Mouse (Mus musculus) midbrain, embryonic 12.5 days (tissue): ENCODE measurements around the gene Zzef1. TPM values are rescaled to one million over a fixed set of nuclear protein-coding genes. Genes with fewer than 3 reads are reported as not detected.

Experiments used
- ATAC-seq: fragments of 200-750 bp; cut with Nextera tagmentation; 2 replicates; pipeline ENCODE4 v1.8.0; 2017; ENCODE audit warnings: low read depth, moderate TSS enrichment, moderate library complexity; ENCODE audit not compliant: low FRiP score
- H3K27ac ChIP-seq: fragments of 300-500 bp; sonication (generic); replicated peaks from 2 replicates; pipeline ENCODE4 v1.5.1; 2016; ENCODE audit warnings: mild to moderate bottlenecking
- H3K27me3 ChIP-seq: fragments of 300-500 bp; sonication (generic); 2 replicates; pipeline ENCODE4 v1.6.1; 2016; ENCODE audit warnings: mild to moderate bottlenecking
- H3K36me3 ChIP-seq: fragments of 300-500 bp; sonication (generic); 2 replicates; pipeline ENCODE4 v1.6.1; 2016
- H3K4me1 ChIP-seq: fragments of 300-500 bp; sonication (generic); 2 replicates; pipeline ENCODE4 v1.6.1; 2016
- H3K4me2 ChIP-seq: fragments of 300-500 bp; sonication (generic); replicated peaks from 2 replicates; pipeline ENCODE4 v1.6.1; 2016; ENCODE audit warnings: mild to moderate bottlenecking, moderate library complexity
- H3K4me3 ChIP-seq: fragments of 300-500 bp; sonication (generic); 2 replicates; pipeline ENCODE4 v1.5.1; 2016; ENCODE audit warnings: mild to moderate bottlenecking
- H3K9ac ChIP-seq: fragments of 300-500 bp; sonication (generic); replicated peaks from 2 replicates; pipeline ENCODE4 v1.6.1; 2016; ENCODE audit warnings: mild to moderate bottlenecking, moderate library complexity
- H3K9me3 ChIP-seq: fragments of 300-500 bp; sonication (generic); 2 replicates; pipeline ENCODE4 v1.6.1; 2016; ENCODE audit warnings: mild to moderate bottlenecking
- WGBS: fragments of 180-500 bp; shearing (Covaris S2); methylation state at CpG from one replicate; pipeline ENCODE4 v1.1.7; 2016; 5-methylcytosine and 5-hydroxymethylcytosine counted together
- polyA plus RNA-seq: library from polyadenylated mRNA; unstranded; fragments of >200 nt; fragmentation: Nextera tagmentation; extraction: Ambion mirVana; gene quantifications from 2 replicates; pipeline ENCODE4 v1.2.1, GENCODE M21; 2016

Zzef1 gene
- polyA plus RNA-seq, 1 experiment from 2014 or later, result 11.9 TPM

DNA sequence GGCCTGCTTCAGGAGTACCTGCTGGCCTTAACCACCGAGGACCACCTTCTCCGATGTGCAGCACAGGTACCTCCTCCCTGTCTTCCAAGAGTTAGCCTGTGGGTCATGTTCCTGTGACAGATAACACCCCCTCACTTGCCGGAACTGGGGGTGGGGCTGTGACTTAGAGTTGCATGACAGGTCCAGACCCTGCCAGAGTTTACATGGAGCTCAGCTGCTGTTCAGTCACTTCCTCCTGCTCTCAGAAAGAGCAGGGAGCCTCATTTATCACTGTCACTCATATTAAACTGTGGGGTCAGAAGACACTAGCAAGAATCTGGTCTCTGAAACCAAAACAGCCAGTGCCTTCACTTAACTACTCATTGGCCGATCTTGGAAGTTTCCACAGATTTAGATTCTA lies 127.1 kb downstream of the Zzef1 start:
- no peak for ATAC-seq
- 91% methylated on average over 4 of the region's 4 CpGs for WGBS
- Histone ChIP-seq H3K36me3 (peaks cover 70% of the 10 kb centered on the region), H3K9me3 (no peaks in the 10 kb centered on the region), H3K27ac (no peak overlapping the region), H3K4me3 (no peak overlapping the region), H3K9ac (no peak overlapping the region), H3K4me1 (no peaks in the 10 kb centered on the region), H3K4me2 (no peak overlapping the region), H3K27me3 (no peaks in the 10 kb centered on the region)

DNA sequence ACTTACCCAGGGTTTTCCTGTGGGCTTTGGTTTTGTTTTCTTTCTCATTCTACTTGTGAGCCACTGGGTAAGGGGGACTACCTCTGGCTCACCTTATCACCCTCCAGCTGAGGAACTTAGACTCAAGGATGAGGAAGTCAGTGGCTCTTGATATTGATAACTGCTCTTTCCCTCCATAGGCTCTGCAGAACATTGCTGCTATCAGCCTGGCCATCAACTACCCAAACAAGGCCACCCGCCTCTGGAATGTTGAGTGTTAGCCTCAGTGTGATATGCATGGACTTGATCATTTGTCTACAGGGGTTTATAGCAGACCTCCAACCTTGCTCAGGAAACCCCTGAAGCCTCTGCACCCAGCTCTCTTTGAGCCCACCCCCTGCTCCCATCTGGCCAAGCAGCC lies 128.4 kb downstream of the Zzef1 start:
- WGBS, result 88% methylated on average over 1 of the region's 1 CpGs
- Histone ChIP-seq H3K9ac (no peak overlapping the region), H3K27ac (no peak overlapping the region), H3K4me2 (no peak overlapping the region), H3K9me3 (no peaks in the 10 kb centered on the region), H3K36me3 (peaks cover 60% of the 10 kb centered on the region), H3K27me3 (no peaks in the 10 kb centered on the region), H3K4me3 (no peak overlapping the region), H3K4me1 (no peaks in the 10 kb centered on the region)
- no peak for ATAC-seq

DNA sequence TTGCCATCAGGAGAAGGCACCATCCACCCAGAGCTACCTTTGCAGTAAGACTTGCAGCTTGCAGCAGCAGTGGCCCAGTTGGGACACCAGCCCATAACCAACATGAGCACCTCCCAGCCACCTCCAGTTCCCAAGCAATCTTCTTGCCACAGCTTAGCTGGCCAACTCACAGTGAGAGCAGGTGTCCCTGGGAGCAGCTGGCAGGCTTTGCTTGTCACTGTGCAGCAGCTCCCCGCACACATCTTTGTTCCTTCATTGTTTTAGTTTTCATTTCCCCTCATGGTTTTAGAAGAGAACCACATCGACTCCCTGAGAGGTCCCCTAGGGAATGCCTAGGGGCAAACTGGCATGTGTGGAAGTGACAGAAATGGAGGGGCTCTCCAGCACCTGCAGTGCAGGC lies 129.0 kb downstream of the Zzef1 start:
- Histone ChIP-seq H3K9me3 (no peaks in the 10 kb centered on the region), H3K27me3 (no peaks in the 10 kb centered on the region), H3K9ac (no peak overlapping the region), H3K4me1 (no peaks in the 10 kb centered on the region), H3K36me3 (peaks cover 55% of the 10 kb centered on the region), H3K4me2 (no peak overlapping the region), H3K4me3 (no peak overlapping the region), H3K27ac (no peak overlapping the region)
- 79% methylated on average over 2 of the region's 2 CpGs for WGBS
- no peak for ATAC-seq

DNA sequence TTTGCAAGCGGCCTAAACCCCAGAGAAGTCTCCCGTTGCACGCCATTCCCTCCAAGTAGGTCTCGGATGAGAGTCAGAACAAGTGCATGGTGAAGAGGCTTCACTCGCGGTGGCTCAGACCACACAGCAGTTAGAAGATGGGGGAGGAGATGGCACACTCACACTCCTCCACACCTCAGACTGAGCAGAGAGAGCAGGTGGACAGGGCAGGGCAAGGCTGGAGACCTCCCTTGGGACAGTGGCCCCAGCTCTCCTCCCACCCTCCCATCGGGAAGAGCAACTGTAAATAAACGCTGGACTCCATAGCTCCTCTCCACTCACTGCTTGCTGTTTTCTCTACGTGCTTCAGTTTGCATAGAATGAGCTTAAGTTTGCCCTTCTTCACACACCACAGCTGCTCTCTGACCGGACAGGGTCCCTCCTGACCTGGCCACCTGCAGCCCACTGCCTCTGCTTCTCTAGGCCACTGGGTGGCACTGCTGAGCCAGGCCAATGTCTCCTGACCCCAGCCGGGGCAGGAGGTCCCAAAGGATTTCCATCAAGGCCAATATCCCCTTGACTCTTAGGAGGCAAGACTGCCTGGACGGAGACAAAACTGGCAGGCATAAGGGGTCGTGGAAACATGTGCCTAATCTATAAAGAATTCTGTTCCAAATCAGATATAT lies 130.3 kb downstream of the Zzef1 start:
- peak; percentile 76; the same call in 1 of the 2 replicates for ATAC-seq
- Histone ChIP-seq H3K9me3 (no peaks in the 10 kb centered on the region), H3K9ac (no peak overlapping the region)

DNA sequence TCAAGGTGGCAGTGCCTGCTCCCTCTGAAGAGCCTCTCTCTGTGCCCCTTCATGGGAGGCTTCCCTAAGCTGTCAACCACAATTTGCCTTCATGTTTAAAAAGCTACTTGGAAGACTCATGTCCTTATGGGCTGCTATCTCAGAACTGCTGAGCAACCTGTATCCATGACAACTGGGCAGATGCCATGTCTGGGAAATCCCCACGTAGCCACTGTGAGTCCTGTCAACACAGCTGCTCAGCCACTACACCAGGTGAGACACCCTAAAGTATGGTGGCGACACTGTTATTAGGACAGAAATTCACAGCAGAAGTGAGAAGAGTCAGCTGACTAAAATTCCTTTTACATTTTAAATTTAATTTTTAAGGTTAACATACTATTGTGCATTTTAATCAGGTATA lies 132.5 kb downstream of the Zzef1 start:
- no peak overlapping the region for H3K27ac ChIP-seq
- H3K4me2 ChIP-seq, result no peak overlapping the region
- no peaks in the 10 kb centered on the region for H3K4me1 ChIP-seq
- 65% methylated on average over 2 of the region's 2 CpGs for WGBS
- no peak overlapping the region for H3K9ac ChIP-seq
- ATAC-seq, result no peak
- peaks cover 27% of the 10 kb centered on the region for H3K36me3 ChIP-seq
- H3K9me3 ChIP-seq, result no peaks in the 10 kb centered on the region
- no peaks in the 10 kb centered on the region for H3K27me3 ChIP-seq
- H3K4me3 ChIP-seq, result no peak overlapping the region

More for the DNA sequence above, 130.3 kb downstream of the Zzef1 start:
- no peak overlapping the region for H3K4me2 ChIP-seq
- peaks cover 43% of the 10 kb centered on the region for H3K36me3 ChIP-seq
- 52% methylated on average over 13 of the region's 13 CpGs for WGBS
- no peak overlapping the region for H3K4me3 ChIP-seq
- no peaks in the 10 kb centered on the region for H3K27me3 ChIP-seq
- H3K4me1 ChIP-seq, result no peaks in the 10 kb centered on the region
- no peak overlapping the region for H3K27ac ChIP-seq

DNA sequence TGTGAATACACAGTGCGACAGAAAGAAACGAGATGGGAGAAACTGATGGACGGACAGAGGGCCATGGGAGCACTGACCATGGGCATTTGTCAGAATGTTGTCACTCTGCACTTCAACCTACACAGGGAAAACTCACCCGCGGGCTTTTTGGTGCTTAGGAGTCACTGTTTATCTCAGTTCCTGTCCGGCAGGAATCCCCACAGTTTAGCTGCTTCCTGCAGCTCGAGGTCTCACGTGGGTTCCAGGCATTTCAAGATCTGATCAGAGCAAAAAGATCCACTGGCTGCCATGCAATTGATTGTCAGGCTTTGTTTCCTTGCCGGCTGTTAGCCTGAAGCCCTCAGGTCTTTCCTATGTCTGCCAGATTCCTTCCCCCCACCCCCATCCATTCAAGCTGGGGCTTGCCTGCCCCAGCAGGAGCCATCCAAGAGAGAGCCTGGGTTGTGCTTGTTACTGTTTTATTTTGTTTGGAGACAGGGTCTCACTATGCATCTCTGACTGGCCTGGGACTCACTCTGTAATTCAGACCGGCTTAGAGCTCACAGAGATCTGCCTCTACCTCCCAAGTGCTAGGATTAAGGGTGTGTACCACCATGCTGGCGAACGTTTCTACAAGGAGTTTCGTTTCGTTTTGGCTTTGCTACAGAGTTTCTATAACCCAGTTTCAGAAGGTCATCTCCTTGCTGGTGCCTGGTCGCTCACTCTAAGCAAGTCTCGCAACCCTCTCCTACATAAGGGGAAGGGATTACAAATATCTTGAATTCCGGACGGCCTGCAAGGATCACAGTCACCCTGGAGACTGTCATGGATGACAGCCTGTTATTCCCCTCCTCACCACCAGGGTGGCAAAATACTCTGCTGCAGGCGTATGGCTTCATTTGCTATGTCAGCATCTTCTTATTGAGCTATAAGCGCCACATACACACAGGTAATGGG lies 144.4 kb downstream of the Zzef1 start:
- peak; percentile 63 for ATAC-seq
- Histone ChIP-seq H3K4me1 (peaks cover 7% of the 10 kb centered on the region), H3K4me2 (peak overlapping the region; percentile 46), H3K4me3 (peak overlapping the region; percentile 39), H3K36me3 (no peaks in the 10 kb centered on the region), H3K9ac (no peak overlapping the region; the same call in 1 of the 2 replicates), H3K27me3 (no peaks in the 10 kb centered on the region), H3K9me3 (no peaks in the 10 kb centered on the region), H3K27ac (peak overlapping the region; percentile 42)
- WGBS, result 20% methylated on average over 20 of the region's 20 CpGs

DNA sequence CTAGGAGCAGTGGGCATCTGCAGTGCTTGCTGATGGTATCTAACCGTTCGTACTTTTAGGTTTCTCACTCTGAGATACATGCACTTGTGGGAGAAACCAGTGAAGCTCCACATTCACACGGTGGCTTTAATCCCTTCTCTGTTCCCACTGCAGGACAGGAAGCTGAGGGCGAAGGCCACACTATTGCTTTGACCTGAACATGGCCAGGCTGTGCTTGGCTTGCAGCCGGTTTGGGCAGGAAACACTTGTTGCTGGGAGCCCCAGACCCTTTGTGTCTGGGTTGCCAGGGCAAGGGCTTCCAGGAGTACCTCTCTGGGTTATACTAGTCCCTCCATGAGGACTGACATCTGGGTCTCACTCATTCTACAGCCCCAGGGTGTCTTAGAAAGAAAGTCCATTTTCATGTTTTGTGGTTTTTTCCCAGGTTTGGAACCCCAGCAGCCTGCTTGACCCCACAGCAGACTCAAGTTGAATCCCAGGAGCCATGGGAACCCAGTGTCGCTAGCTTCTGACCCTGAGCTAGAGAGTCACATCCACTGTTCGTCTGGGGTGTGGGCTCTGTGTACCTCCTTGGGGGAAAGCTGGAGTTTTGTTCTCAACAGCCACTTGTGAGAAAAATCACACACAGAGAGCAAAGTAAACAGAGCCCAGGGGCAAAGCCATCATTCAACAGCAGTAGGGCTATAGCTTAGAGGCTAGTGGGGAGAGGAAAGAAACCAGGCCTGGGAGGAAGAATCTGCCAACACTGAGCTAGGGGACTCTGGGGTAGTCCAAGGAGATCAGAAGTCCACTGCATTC lies 149.2 kb downstream of the Zzef1 start:
- no peak for ATAC-seq
- 57% methylated on average over 7 of the region's 7 CpGs for WGBS

DNA sequence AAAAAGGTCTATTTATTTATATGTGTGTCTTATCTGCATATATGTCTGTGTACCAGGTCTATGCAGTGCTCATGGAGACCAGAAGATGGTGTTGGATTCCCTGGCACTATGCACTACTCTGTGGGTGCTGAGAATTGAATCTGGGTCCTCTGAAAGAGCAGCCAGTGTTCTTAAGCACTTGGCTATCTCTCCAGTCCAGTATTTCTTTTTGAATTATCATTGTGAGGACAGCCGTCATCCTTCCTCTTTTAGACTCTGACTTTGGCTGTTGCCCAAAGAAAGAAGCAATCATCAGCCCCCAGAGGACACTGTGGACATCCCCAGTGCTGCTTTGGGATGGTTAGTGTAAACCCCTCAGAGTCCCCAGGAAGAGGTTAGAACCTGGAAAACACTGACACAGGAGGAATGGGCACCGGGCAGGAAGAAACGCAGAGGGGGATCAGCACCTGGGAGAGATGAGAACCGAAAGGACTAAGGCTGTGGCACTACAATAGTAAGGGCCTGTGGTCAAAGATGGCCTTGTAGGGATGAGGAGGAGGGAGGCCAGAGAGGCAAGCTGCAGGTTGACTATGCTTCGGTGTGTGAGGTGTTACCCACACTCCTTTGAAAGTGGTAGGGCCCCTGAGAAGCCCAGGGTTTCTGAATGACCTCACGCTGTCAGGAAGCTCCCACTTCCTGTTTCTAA lies 150.0 kb downstream of the Zzef1 start:
- Histone ChIP-seq H3K4me3 (no peak overlapping the region), H3K27ac (no peak overlapping the region), H3K9ac (no peak overlapping the region), H3K4me1 (no peaks in the 10 kb centered on the region), H3K36me3 (no peaks in the 10 kb centered on the region), H3K4me2 (no peak overlapping the region), H3K27me3 (peaks cover 3% of the 10 kb centered on the region; the same call in 1 of the 2 replicates), H3K9me3 (0 out of 2 replicates have a peak, but pooled peaks cover 8% of the 10 kb centered on the region)
- 66% methylated on average over 6 of the region's 6 CpGs for WGBS
- ATAC-seq, result no peak

More for the DNA sequence above, 149.2 kb downstream of the Zzef1 start:
- H3K36me3 ChIP-seq, result no peaks in the 10 kb centered on the region
- H3K4me3 ChIP-seq, result no peak overlapping the region
- H3K9ac ChIP-seq, result no peak overlapping the region
- H3K9me3 ChIP-seq, result 0 out of 2 replicates have a peak, but pooled peaks cover 6% of the 10 kb centered on the region
- H3K27ac ChIP-seq, result no peak overlapping the region
- H3K27me3 ChIP-seq, result peaks cover 3% of the 10 kb centered on the region; the same call in 1 of the 2 replicates
- H3K4me2 ChIP-seq, result no peak overlapping the region
- peaks cover 4% of the 10 kb centered on the region for H3K4me1 ChIP-seq

DNA sequence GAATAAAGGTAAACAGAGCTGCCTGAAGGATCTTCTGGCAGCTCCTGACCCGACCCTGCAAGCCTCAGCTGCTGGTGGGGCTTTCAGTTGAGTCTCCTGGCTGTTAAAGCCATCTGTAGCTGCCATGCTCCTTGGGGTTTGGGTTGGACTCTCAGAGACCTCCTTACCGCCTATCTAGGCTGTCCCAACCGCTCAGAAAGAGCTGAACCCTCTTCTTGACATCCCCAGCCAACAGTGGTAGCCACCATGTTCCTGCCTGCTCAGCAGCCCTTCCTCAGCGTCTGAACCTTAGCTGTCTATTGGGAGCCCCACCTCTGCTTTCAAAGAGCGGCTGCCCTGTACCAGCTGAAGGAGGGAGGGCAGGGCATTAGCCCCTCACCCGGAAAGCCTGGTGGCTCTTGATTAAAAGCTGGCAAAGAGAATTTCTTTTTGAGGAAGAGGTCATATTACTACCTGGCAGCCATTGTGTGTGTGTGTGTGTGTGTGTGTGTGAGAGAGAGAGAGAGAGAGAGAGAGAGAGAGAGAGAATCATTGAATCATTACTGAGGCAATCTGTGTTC lies 150.6 kb downstream of the Zzef1 start:
- 54% methylated on average over 6 of the region's 6 CpGs for WGBS
- H3K27ac ChIP-seq, result no peak overlapping the region

DNA sequence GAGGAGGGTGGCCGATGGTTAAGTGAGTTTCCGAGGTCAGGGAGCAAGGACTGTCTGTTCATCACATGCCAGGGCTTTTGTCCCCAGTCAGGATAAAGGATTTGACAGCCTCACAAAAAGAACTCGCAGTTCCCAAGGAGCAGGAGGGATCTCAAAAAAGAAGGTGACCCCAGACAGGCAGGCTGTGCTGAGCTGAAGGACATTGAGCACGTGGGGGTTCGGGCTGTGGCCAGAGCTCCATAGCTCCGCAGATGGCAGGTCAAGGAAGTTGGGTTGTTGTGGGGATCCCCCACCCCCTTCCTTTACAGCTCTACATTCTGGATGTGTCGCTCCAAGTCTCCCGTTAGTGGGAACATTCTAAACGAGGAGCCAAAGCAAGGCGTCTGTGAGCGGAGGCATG lies 151.8 kb downstream of the Zzef1 start:
- Histone ChIP-seq H3K4me1 (no peaks in the 10 kb centered on the region), H3K27ac (no peak overlapping the region), H3K9me3 (0 out of 2 replicates have a peak, but pooled peaks cover 8% of the 10 kb centered on the region), H3K27me3 (peaks cover 7% of the 10 kb centered on the region; the same call in 1 of the 2 replicates), H3K9ac (no peak overlapping the region), H3K36me3 (no peaks in the 10 kb centered on the region), H3K4me3 (no peak overlapping the region), H3K4me2 (no peak overlapping the region)
- 47% methylated on average over 11 of the region's 11 CpGs for WGBS
- ATAC-seq, result no peak

More for the DNA sequence above, 150.6 kb downstream of the Zzef1 start:
- H3K27me3 ChIP-seq, result peaks cover 3% of the 10 kb centered on the region; the same call in 1 of the 2 replicates
- no peak for ATAC-seq
- H3K4me1 ChIP-seq, result no peaks in the 10 kb centered on the region
- no peak overlapping the region for H3K4me3 ChIP-seq
- H3K36me3 ChIP-seq, result no peaks in the 10 kb centered on the region
- no peak overlapping the region for H3K4me2 ChIP-seq
- 0 out of 2 replicates have a peak, but pooled peaks cover 8% of the 10 kb centered on the region for H3K9me3 ChIP-seq
- no peak overlapping the region for H3K9ac ChIP-seq

DNA sequence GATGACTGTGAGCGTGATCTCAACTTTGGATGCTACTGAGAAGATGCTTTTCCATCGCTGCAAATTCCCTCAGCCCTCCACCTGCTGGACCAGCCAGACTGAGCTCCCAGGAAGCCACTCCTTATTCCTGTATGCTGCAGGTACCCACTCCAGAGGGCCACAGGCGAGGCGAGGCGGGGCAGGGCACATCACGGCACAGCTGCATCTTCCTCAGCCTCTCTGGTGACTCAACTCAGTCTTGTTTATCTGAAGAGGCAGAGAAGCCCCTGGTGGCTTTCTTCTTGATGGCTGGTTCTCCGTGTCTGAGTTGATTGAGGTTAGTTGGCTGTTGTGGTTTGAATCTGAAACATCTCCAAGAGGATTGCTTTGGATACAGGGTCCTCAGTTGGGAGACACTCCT lies 152.2 kb downstream of the Zzef1 start:
- H3K4me2 ChIP-seq, result no peak overlapping the region
- H3K4me1 ChIP-seq, result no peaks in the 10 kb centered on the region
- no peak for ATAC-seq
- peaks cover 7% of the 10 kb centered on the region; the same call in 1 of the 2 replicates for H3K27me3 ChIP-seq
- 82% methylated on average over 7 of the region's 7 CpGs for WGBS
- H3K9me3 ChIP-seq, result 0 out of 2 replicates have a peak, but pooled peaks cover 8% of the 10 kb centered on the region
- no peak overlapping the region for H3K27ac ChIP-seq
- no peak overlapping the region for H3K4me3 ChIP-seq
- no peak overlapping the region for H3K9ac ChIP-seq
- H3K36me3 ChIP-seq, result no peaks in the 10 kb centered on the region
